Mouse (Mus musculus): ENCODE data around the gene Mfap5.

- TF ChIP-seq CHD2 (IDR thresholded peaks at IDR 0.05; ENCODE audit: low read depth, low read length) (peak; percentile 57; the same call in 1 of the 2 replicates), ZNF384 (IDR thresholded peaks at IDR 0.05; ENCODE audit: low read depth, low read length) (no peak), ZC3H11A (IDR thresholded peaks at IDR 0.05; ENCODE audit: borderline replicate concordance, low read depth, low read length) (no peak)
Measured at GRCm38 (mm10) chr6:122577030-122577429, 71.4 kb downstream of the Mfap5 start.
